Mouse (Mus musculus) layer of hippocampus, adult 9-11 months (tissue): ENCODE data around the gene Pram1.

ENCODE experiments used
- DNase-seq: peaks from one replicate; pipeline ENCODE4 v3.0.0; 2022

Gene Pram1

GRCm38 (mm10) chr17:33673837-33674236 lies 36.0 kb downstream of the Pram1 start:
- no peak for DNase-seq

GRCm38 (mm10) chr17:33675452-33675851 lies 37.6 kb downstream of the Pram1 start:
- DNase-seq = no peak

- DNase-seq = no peak
These were observed 38.2 kb downstream of the Pram1 start for GRCm38 (mm10) chr17:33676086-33676485.

- no peak for DNase-seq
These were observed 40.9 kb downstream of the Pram1 start for GRCm38 (mm10) chr17:33678771-33679170.

- no peak for DNase-seq
These were observed 43.9 kb downstream of the Pram1 start for GRCm38 (mm10) chr17:33681767-33682166.

- peak; percentile 71 for DNase-seq
These were observed 46.9 kb downstream of the Pram1 start for GRCm38 (mm10) chr17:33684671-33685231.

- DNase-seq = peak; percentile 98
These were observed 47.4 kb downstream of the Pram1 start for GRCm38 (mm10) chr17:33685249-33685653.

GRCm38 (mm10) chr17:33686760-33687159 lies 48.9 kb downstream of the Pram1 start, which contains the start of gene Hnrnpm:
Gene Hnrnpm (minus strand): TSS chr17:33686860.
- DNase-seq = no peak
